In the genomic region with DNA sequence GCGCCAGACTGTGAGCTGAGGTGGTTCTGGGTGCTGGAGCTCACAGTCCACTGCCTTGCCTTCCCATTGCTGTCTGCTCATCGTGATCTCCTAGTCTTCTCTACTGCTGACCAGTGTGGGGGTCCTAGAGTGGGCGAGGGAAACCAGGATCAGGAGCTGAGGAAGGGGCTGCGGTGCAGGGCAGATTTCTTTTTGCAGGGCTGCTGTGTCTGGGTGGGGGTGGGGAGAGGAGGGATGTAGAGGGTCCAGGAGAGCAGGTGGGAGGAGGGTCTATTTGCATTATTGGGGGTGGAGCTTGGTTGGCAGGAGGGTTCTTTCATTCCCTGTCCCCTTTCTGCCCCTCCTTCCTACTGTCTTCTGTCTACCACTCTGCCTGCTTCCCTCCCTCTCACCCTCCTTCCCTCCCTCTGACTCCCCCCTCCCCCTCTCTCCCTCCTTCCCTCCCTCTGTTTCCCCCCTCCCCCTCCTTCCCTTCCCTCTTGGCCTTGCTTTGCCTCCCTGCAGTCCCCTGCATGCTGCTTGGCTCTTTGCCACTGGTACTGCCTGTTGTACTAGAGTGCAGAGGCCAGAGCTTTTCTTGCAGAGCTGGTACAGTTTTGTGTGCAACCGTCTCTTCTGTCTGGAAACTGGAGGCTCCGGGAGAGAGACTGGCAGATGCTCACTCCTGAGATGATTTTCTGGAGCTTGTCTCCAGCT, we compare ENCODE assay signal across 8 mouse cellular contexts. TPM values are rescaled to one million over a fixed set of nuclear protein-coding genes. Genes with fewer than 3 reads are reported as not detected.
A peak's percentile ranks its signal among the peaks of the same experiment; 100 is the strongest.
DNase-seq lines count a peak whose midpoint lies in the region; ATAC-seq lines count a peak whose summit lies in the region.

No protein-coding gene starts in this region.

- H3K4me2 ChIP-seq in hindbrain, embryonic 14.5 days (replicated peaks) = no peak overlapping the region
- no peak overlapping the region for H3K4me2 ChIP-seq in limb, embryonic 15.5 days
- H3K4me2 ChIP-seq in neural tube, embryonic 14.5 days (ENCODE audit: low read depth, low read length) = no peak overlapping the region; the same call in 1 of the 2 replicates

- H3K36me3 ChIP-seq in embryonic facial prominence, embryonic 10.5 days (replicated peaks) = peaks cover 93% of the 10 kb centered on the region
- H3K36me3 ChIP-seq in hindbrain, embryonic 14.5 days (replicated peaks; ENCODE audit: control insufficient read depth, insufficient read depth) = peaks cover 12% of the 10 kb centered on the region; the same call in 1 of the 2 replicates
- peaks cover 23% of the 10 kb centered on the region for H3K36me3 ChIP-seq in limb, embryonic 15.5 days
- H3K36me3 ChIP-seq in neural tube, embryonic 14.5 days (ENCODE audit: control insufficient read depth, insufficient read depth, low read length) = peaks cover 8% of the 10 kb centered on the region; the same call in 1 of the 2 replicates

- peak overlapping the region; percentile 11; the same call in 1 of the 2 replicates for H3K4me3 ChIP-seq in embryonic facial prominence, embryonic 10.5 days
- no peak overlapping the region for H3K4me3 ChIP-seq in hindbrain, embryonic 14.5 days (replicated peaks; ENCODE audit: low read length)
- no peak overlapping the region for H3K4me3 ChIP-seq in limb, embryonic 15.5 days
- no peak overlapping the region for H3K4me3 ChIP-seq in neural tube, embryonic 14.5 days (ENCODE audit: low read depth, low read length)

- H3K9me3 ChIP-seq in embryonic facial prominence, embryonic 10.5 days = no peaks in the 10 kb centered on the region
- H3K9me3 ChIP-seq in hindbrain, embryonic 14.5 days (ENCODE audit: control insufficient read depth, low read length) = no peaks in the 10 kb centered on the region
- no peaks in the 10 kb centered on the region for H3K9me3 ChIP-seq in limb, embryonic 15.5 days
- H3K9me3 ChIP-seq in neural tube, embryonic 14.5 days (ENCODE audit: control insufficient read depth, low read length) = no peaks in the 10 kb centered on the region

- WGBS in embryonic facial prominence, embryonic 10.5 days = 24% methylated on average over 6 of the region's 6 CpGs
- WGBS in hindbrain, embryonic 14.5 days = 6% methylated on average over 6 of the region's 6 CpGs
- WGBS in limb, embryonic 15.5 days = 24% methylated on average over 6 of the region's 6 CpGs
- WGBS in neural tube, embryonic 14.5 days = 14% methylated on average over 6 of the region's 6 CpGs

- H3K27me3 ChIP-seq in embryonic facial prominence, embryonic 10.5 days (replicated peaks; ENCODE audit: low read depth, poor library complexity, severe bottlenecking) = no peaks in the 10 kb centered on the region
- H3K27me3 ChIP-seq in hindbrain, embryonic 14.5 days (ENCODE audit: control insufficient read depth, insufficient read depth, low read length) = no peaks in the 10 kb centered on the region
- H3K27me3 ChIP-seq in limb, embryonic 15.5 days = no peaks in the 10 kb centered on the region
- no peaks in the 10 kb centered on the region for H3K27me3 ChIP-seq in neural tube, embryonic 14.5 days (ENCODE audit: control insufficient read depth, insufficient read depth, low read length)

- no peak overlapping the region for H3K9ac ChIP-seq in hindbrain, embryonic 14.5 days
- H3K9ac ChIP-seq in limb, embryonic 15.5 days = no peak overlapping the region
- H3K9ac ChIP-seq in neural tube, embryonic 14.5 days (replicated peaks; ENCODE audit: low read depth, low read length) = no peak overlapping the region

- peak; percentile 48 for DNase-seq in gastrocnemius, postnatal 10 days
- DNase-seq in gastrocnemius, adult 18-20 months (ENCODE audit: low spot score) = no peak
- peak; percentile 66 for DNase-seq in ZHBTc4 (ENCODE audit: low read depth, low spot score)
- DNase-seq in embryonic facial prominence, embryonic 10.5 days (ENCODE audit: low spot score) = peak; percentile 53
- DNase-seq in hindbrain, embryonic 14.5 days (ENCODE audit: low spot score) = peak; percentile 78
- DNase-seq in spleen, postnatal 36 days (ENCODE audit: low spot score in 2 of 2) = no peak

- peak; percentile 73 for ATAC-seq in hindbrain, embryonic 14.5 days (ENCODE audit: low FRiP score)
- no peak for ATAC-seq in limb, embryonic 15.5 days (ENCODE audit: insufficient number of reproducible peaks, low FRiP score, low TSS enrichment, low read depth)
- ATAC-seq in neural tube, embryonic 14.5 days (ENCODE audit: low read depth) = peak; percentile 78

- H3K27ac ChIP-seq in embryonic facial prominence, embryonic 10.5 days (replicated peaks) = peak overlapping the region; percentile 63
- H3K27ac ChIP-seq in hindbrain, embryonic 14.5 days = peak overlapping the region; percentile 65
- peak overlapping the region; percentile 57 for H3K27ac ChIP-seq in limb, embryonic 15.5 days
- H3K27ac ChIP-seq in neural tube, embryonic 14.5 days (ENCODE audit: low read depth, low read length) = peak overlapping the region; percentile 41; the same call in 1 of the 2 replicates

- H3K4me1 ChIP-seq in embryonic facial prominence, embryonic 10.5 days = peaks cover 96% of the 10 kb centered on the region
- peaks cover 88% of the 10 kb centered on the region for H3K4me1 ChIP-seq in hindbrain, embryonic 14.5 days (replicated peaks; ENCODE audit: control insufficient read depth, insufficient read depth, low read length)
- H3K4me1 ChIP-seq in limb, embryonic 15.5 days = peaks cover 80% of the 10 kb centered on the region
- peaks cover 83% of the 10 kb centered on the region for H3K4me1 ChIP-seq in neural tube, embryonic 14.5 days (ENCODE audit: control insufficient read depth, insufficient read depth, low read length)

RNA-seq across cellular contexts. Expression of gene Ssbp3, which starts 28.9 kb away (rescaled TPM):
- 10 to 100 TPM; 29.4 to 35.1 TPM for total RNA-seq in gastrocnemius, postnatal 10 days (2021)
- total RNA-seq in gastrocnemius, adult 18-20 months (2021) = 10 to 100 TPM; 20.5 to 25.5 TPM
- 147 TPM in 2 replicates for polyA plus RNA-seq in embryonic facial prominence, embryonic 10.5 days (2016; fragmentation: Nextera tagmentation; extraction: Ambion mirVana)
- 93.0 and 100 TPM in 2 replicates for polyA plus RNA-seq in hindbrain, embryonic 14.5 days (2014; fragmentation: Nextera tagmentation; extraction: Ambion mirVana)
- polyA plus RNA-seq in limb, embryonic 15.5 days (2015; fragmentation: Nextera tagmentation; extraction: Ambion mirVana) = 93.9 and 112 TPM in 2 replicates
- polyA plus RNA-seq in neural tube, embryonic 14.5 days (2014; fragmentation: Nextera tagmentation; extraction: Ambion mirVana) = 106 and 112 TPM in 2 replicates

Comparison
In these comparisons a context has a peak if more than half of its experiments do, and no peak if none do; other contexts are left out.
1. DNase-seq: peak in gastrocnemius, postnatal 10 days (single experiment), ZHBTc4 (single experiment), embryonic facial prominence, embryonic 10.5 days (single experiment) and hindbrain, embryonic 14.5 days (single experiment); none in gastrocnemius, adult 18-20 months (single experiment) and spleen, postnatal 36 days (0 of 2).
2. Peak in every context shown above with its lines, with median percentiles within 50 percentile points of each other: H3K27ac ChIP-seq.